Mouse (Mus musculus): ENCODE results near the gene Senp3.
"Not testable (repeated sequence)": the region's sequence is repeated elsewhere in the genome, so short reads cannot be mapped to it uniquely, and the experiment has no call there.

Gene Senp3

DNA sequence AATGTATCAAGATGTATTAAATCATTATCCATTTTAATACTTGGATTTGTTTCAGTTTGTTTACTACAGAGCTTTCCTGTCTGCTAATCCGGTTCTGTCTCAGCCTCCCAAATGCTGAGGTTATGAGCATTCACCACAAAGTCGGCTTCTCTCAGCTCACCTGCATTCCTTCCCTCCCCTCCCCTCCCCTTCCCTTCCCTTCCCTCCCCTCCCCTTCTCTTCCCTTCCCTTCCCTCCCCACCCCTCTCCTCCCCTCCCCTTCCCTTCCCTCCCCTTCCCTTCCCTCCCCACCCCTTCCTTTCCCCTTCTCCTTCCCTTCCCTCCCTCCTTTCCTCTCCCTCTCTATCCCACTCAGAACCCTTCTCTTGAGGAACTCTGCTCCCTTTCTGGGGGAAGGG, 22.7 kb upstream of the Senp3 start:
- DNase-seq (ENCODE audit: low spot score), result no peak

DNA sequence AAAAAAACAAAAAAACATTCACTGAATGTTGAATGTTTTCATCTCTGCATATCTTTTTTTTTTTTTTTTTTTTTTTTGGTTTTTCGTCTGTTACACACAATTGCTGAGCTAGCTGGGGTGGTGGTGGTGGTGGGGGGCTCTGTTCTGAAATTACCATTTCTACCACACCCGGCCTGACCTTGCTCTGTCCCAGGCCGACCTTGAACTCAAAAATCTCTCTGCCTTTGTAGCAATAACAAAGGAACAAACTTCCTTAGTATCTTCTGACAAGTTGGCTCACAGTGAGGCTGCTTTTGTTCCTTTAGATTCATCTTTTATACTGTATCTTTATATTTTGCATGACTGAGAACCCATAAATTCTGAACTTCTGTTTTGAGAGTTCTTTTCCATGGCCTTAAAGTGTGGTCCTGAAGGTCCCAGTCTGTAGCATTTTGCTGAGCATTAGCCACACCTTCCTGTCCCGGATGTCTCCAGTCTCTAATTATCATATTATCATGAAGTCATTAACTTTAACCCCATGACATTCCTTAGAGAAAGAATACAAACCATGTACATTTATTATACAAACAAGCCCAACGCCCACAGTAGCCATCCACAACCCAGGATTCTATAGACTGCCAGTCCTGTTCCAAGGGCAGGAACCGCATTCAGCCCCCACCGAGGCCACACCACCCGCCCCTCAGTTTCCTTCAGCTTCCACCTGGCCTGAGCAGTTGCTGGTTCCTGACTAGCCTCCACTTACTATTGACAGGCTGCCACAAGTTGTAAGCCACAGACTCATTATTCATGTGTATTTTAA, 22.1 kb upstream of the Senp3 start:
- DNase-seq (ENCODE audit: low spot score), result no peak

DNA sequence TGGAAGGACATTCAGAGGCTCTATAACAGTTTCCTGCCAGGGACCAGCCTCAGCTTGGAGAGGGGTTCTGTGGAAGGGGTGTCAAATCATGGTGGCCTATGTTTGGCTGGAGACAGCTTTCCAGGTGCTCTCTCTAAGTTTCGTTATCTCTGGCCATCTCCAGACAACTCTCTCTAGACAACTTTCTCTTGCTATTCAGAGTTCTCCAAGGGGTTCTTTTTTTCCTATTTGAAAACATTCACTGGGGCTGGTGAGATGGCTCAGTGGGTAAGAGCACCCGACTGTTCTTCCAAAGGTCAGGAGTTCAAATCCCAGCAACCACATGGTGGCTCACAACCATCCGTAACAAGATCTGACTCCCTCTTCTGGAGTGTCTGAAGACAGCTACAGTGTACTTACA, 21.5 kb upstream of the Senp3 start:
- DNase-seq (ENCODE audit: low spot score), result not testable (repeated sequence)

DNA sequence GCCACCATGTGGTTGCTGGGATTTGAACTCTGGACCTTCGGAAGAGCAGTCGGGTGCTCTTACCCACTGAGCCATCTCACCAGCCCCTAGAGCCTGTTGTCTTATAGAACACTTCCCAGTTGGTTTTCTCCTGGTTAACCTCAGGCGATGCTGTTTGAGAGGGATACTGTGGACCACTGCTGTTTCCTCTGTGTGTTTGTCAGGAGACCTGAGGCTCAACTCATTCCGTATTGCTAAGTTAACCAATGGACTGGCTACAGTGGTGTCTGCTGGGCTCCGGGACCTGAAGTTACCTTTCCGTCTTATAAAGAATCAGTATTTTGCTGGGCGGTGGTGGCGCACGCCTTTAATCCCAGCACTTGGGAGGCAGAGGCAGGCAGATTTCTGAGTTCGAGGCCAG, 21.0 kb upstream of the Senp3 start:
- DNase-seq (ENCODE audit: low spot score), result not testable (repeated sequence)

DNA sequence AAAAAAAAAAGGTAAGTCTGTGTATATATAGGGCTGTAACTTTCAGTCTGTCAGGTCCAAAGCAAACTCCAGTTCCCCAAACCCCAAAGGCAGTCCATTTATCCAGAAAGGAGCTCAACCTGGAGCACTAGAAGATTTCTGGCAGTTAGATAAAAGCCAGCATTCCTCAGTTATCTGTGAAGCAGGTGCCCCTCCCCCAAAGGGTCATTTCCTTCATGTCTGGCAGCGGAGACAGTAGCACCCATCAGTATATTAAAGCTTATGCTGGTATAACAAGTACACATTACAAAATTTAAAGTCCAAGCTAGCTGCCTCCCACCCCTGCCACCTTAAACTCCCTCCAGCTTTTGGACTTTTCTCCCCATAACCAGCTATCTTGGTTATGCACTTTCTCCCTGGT, 17.7 kb upstream of the Senp3 start:
- DNase-seq (ENCODE audit: low spot score), result no peak

DNA sequence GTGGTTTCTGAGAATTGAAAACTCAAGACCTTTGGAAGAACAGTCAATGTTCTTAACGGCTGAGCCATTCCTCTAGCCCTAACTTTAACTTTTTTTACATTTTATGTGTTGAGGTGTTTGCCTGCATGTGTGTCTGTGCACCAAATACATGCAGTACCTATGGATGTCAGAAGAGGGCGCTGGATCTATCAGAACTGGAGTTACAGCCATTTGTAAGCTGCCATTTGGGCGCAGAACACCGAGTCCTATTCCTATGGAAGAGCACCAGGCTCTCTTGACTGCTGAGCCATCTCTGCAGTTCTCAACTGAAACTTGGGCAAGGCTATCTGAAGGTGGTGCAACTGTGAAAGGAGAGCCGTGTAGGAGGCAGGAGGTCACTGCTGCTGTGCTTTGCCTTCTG, 16.7 kb upstream of the Senp3 start:
- DNase-seq (ENCODE audit: low spot score), result no peak

DNA sequence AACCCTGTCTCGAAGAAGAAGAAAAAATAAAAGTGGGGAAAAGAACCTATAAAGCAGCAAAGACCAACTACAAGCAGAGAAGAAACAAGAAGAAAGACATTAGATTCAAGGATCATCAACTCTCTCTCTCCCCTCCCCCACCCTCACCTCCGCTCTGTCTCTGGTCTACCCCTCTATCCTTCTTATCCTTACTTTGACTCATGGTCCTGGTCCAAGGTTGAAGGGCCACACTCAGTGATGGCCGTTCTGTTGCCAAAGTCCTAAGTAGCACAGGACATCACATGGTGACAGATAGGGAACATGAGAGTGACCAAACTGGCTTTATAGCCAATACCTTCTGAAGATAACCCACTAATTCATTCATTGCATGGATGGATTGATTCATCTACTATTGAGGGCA, 15.5 kb upstream of the Senp3 start:
- no peak for DNase-seq (ENCODE audit: low spot score)

DNA sequence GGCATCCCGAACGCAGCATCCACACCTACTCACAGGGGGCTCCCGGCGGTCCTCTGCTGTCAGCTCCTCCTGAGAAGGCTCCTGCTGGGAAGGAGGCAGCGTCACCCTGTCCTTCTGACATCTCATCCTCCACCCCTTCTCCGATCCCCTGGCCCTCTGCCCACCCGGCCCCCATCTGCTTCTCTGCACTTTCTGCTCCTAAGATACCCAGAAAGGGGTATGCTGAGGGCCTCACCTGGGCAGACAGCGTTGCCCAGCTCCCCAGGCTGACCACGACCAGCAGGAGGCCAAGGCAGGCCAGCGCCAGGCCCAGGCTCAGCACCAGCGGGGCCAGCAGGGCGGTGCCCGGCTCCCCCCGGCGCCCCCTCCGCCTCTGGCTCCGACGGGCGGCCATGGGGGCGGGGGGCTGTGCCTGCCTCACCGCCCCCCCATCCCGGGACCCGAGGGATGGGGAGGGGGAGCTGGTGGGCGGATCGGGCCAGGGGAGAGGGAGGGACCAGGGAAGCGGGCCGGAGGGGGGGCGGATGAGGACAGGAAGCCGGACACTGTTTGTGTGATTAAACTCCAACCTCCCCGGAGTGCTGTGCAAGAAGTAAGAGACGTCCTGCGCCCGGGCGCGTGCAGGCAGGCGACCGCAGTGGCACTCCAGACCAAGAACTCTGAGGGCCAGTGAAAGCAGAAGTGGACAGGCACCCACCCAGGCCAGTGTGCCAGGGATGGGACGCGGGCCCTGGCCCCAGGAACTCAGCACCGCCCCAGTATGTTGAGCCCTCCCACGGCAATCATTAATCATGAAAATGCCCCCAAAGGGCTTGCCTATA, 13.7 kb upstream of the Senp3 start, which contains the start of the genes Tnfsf12 and Tnfsfm13:
TSS of gene Tnfsf12 (minus strand) at position 489 of the 821 bp plus-strand sequence.
TSS of gene Tnfsfm13 (minus strand) at position 738 of the 821 bp plus-strand sequence.
- DNase-seq (ENCODE audit: low spot score), result no peak

DNA sequence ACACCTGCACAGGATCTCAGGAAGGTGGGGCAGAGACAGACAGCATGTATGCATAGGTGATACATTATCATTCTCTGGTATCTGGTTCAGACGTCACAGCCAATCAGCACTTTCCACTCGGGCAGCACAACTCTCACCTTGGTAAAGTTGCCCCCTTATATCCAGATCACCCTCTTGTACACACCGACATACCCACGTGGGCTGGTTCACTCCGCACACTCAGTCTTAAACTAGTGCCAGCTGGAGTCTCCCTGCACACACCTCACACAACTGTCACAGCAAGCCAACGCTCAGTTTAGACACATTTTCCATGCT, 13.1 kb upstream of the Senp3 start:
- DNase-seq (ENCODE audit: low spot score), result no peak

DNA sequence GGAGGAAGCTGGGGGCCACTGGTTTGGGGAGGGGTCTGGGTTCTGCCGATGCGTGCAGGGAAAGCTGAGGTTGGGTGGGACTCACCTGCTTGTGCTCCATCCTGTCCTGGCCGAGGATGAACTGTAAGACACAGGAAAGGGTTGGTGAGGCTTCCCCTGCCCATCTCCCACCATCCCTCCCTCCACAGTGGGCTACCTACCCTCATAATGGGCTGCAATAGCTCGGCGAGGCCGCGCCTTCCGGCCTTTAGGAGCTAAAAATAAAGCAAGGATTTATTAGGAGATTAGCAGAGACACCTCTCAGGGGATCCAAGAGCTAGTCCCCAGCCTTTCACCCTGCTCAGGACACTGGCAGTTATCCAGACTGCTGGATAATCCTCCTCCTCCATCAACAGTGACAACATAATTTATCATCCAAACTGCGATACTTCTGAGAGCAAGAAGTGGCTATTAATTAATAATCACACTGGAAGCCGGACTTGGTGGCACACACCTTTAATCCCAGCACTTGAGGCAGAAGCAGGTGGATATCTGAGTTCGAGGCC, 11.6 kb upstream of the Senp3 start:
- DNase-seq (ENCODE audit: low spot score), result no peak

DNA sequence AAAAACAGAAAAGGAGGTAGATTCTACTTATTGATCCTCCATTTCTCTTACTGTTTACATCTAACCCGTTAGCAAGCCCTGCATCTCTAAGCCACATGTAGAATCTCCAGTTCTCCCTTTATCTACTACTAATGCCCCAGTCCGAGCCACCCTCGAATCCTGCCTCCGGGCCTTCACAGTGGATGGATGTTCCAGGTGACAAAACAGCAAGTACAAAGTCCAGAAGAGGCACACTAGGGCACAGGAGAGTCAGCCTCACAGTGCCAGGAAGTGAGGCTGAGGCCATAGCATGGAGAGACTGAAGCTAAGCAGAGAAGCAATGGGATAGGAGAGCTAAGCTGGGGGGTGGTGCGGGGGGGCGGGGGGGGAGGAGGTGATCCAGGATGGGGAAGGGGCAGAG, 11.0 kb upstream of the Senp3 start:
- DNase-seq (ENCODE audit: low spot score), result no peak

DNA sequence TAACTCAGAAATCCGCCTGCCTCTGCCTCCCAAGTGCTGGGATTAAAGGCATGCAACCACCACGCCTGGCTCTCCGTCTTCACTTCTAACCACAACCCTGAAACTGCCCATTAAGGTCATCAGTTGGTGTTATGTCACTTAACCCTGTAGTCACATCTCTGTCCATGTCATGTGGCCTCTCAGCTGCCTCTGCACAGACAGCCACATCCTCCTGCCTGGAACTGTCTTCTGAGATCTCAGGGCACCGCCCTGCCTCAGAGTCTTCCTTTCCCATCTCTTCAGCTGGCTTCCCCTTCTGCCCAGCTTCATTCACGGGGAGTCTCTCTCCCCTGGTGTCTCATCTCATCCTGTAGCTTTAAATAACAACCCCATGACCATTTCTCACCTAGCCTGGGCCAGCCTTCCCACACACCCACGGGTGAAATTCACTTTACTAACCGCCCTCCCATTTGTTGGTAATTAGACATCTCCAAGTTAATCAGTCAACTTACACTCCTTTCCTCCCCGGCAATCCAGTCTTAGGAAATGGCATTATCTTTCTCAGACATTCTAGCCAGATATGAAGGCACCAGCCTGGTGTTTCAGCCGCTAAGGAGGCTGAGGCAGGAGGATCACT, 10.4 kb upstream of the Senp3 start:
- no peak for DNase-seq (ENCODE audit: low spot score)

DNA sequence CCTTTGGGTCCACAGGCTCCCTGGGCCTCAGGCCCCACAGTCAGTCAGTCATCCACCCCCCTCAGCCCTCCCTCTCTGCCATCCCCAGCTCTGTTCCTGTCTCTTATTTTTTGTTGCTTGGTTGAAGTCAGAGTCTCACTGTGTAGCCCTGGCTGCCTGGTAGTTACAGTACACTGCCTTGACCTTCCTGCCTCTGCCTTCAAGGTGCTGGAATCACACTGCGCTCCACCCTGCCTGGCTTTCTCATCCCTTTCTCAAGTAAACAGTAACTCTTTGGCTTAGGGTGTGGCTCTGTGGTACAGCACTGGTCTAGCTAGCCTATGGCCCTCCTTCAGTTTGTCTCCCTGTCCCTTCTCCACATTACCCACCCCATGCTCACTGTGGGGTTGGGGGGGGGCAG, 8.0 kb upstream of the Senp3 start:
- no peak for DNase-seq (ENCODE audit: low spot score)

DNA sequence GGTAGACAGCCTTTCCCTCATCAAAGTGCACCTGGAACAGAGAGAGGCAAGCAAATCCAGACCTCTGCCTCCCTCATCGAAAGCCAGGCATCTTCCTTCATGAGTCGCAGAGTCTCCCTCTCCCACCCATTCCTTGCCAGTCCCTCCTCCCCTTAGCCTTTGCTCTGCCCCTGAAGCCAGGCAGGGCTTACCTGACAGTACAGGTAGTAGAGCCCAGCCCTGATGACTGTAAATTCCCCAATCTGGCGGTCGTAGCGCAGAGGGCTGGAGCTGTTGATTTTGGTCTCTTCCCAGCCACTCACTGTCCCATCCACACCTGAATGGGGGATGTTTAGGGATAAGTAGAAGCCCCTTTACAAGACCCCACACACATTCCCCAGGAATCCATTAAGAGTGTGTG, 5.2 kb upstream of the Senp3 start:
- DNase-seq (ENCODE audit: low spot score), result no peak

DNA sequence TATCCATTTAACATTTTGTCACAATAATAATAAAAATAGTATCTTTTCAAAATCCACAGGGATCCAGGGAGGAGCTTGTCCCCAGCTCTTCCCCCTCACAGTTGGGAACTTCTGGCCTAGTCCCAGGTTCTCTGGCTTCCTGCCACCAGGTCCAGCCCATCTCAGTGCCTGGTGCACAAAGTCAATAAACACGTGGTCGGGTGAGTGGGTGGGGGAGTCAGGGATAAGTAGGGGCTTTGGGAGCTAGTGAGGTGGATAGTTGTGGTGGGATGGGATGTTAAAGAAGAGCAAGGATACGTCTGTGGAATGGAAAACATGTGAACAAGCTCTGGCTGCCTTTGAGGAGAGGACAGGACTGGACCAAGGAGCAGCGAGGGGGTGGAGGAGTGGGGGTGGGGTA, 4.5 kb upstream of the Senp3 start:
- no peak for DNase-seq (ENCODE audit: low spot score)

DNA sequence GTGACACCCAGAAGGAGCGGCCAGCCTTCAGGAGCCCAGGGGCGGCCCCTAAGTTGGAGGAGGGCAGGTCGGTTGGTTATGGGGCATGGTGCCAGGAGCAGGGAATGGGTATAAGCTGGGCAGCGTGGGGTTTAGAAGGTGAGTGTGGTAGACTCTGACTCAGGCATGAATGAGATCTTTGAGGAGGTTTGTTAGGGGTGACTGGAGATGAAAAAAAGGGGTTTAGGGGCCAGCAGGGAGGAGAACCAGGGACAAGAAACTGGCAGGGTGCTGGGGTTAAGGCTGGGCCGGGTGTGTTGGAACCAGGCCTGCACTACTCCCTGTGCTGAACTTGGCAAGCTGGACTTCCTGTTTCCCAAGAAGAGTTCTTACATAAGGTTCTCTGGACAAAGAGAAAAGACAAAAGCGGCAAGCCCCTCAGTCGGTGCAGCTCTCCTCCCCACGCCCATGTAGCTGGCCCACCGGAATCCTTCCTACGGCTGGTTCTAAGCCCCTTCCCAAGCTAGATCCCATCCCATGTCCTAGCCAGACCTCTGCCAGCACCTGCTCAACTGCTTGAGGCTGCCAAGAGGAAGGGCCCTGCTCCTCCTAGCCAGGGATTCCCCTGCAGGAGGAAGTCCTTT, 3.8 kb upstream of the Senp3 start, which contains the start of gene Tnfsf13:
TSS of gene Tnfsf13 (minus strand) at position 259 of the 623 bp plus-strand sequence.
- no peak for DNase-seq (ENCODE audit: low spot score)

DNA sequence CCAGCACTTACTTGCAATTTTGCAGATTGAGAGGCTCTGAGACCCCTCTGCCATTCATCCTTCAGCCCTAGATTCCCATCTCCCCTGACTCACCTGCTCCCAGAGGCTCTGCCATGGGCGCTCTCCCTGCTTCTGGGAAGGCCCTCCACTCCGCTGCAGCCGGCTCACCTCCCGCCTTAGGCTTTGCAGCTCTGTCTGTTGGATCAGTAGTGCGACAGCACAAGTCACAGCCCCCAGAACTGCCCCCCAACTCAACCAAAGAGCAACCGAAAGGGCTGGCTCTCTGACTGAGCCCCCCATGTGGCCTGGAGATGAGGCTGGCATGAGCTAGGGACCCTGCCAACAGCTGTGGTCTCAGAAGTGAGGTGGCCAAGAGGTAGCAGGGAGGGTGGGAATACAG, 3.1 kb upstream of the Senp3 start:
- DNase-seq (ENCODE audit: low spot score), result no peak

DNA sequence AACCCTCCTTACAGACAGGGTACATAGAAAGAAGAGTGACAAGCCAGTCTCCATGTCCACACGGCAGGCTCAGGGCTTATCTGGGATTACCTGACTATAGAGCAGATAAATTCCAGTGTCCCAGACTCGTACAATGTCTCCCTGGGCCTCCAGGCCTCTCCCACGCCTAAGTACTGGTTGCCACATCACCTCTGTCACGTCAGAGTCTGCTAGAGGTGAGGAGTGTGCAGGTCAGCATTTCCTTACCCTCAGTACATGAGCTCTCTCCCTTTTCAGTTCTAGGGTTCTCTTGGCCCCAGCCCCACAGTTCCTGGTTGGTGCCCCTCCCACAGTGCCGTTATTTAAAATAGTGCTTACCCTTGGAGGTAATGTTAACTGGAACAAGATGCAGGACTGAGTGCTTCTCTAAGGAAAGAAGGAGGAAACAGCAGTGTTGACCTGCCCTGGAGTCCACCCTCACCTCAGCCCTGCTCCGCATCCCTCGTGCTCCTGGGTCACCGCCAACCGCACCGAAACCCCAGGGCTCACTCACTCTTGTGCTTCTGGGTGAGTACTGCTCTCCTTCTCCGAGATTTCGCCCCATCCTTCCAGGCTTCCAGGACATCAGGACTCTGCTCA, 2.4 kb upstream of the Senp3 start:
- no peak for DNase-seq (ENCODE audit: low spot score)

DNA sequence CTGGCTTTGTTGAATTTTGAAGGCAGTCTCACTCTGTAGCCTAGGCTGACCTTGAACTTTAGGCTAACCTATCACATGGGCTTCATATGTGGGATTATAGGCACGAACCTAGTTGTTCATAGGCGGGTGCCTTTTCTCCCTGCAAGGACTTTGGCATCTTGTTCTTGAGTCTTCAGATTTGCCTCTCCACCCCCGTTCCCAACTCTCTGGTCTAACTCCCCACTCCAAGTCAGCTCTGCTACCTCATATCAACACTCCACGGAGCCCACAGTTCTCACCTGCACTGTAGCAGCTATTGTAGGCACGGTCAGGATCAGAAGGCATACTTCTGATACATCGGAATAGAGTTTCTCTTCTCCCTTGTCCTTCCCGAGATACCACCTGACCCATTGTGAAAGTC, 1.7 kb upstream of the Senp3 start:
- no peak for DNase-seq (ENCODE audit: low spot score)

DNA sequence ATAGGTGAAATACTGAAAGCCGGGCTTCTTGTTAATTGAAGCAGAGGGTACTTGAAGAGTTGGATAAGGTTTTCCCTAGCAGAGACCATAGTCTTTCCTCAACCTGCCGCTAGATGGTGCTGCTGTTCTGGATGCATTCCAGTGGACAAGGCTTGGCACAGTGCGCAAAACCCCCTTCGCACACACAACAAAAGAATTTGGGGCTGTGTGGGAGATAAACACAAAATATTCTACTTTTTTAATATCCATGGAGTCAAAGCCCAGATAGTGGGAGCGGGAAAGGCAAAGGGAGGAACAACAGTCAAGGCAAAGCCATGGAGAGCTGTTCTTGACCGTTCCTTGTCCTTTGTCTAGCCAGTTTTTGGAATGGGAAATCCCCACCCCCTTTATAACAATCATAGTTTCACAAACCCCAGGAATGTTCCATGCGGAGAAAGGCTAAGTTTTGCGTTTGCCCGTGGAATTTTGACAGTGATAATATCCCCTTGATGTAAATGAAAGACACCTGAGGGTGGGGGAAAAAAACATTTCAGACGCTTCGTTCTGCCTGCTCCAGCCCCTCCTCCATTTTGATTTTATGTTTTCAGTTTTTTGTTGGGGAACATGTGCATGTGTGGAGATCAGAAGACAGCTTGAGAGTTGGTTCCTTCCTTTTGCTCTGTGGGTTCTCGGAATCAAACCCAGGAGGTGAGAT, 1.1 kb upstream of the Senp3 start:
- peak; percentile 78 for DNase-seq (ENCODE audit: low spot score)

DNA sequence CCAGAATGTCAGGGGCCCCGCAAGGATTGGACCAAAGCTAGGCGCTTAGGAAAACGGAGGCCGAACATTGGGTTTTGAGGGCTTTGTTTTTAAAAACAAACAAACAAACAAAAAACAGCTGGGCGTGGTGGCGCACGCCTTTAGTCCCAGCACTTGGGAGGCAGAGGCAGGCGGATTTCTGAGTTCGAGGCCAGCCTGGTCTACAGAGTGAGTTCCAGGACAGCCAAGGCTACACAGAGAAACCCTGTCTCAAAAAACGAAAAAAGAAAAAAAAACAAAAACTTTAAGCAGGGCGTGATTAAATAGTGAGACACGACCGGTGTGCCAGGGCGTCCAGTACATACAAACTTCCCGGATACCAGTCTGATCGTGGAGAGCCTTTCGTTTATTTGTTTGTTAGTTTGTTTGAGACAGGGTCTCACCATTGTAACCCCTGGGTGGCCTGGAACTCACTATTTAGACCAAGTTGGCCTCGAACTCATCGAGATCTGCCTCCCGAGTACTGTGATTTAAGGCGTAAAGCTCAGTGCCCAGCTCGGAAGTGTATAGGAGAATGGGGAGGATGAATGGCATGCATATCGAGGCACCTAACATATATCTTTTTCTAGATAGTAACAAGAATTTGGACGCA, 440 bp upstream of the Senp3 start:
- no peak for DNase-seq (ENCODE audit: low spot score)
